Mouse (Mus musculus) heart, embryonic 14.5 days (tissue): ENCODE measurements around the gene Eif3k. TPM values are rescaled to one million over a fixed set of nuclear protein-coding genes. Genes with fewer than 3 reads are reported as not detected.

ENCODE experiments used
- ATAC-seq: fragments of 200-750 bp; cut with Nextera tagmentation; 2 replicates; pipeline ENCODE4 v1.8.0; 2017; ENCODE audit warnings: low read depth, moderate TSS enrichment; ENCODE audit not compliant: insufficient number of reproducible peaks, insufficient read depth, low FRiP score
- H3K27ac ChIP-seq, 2 experiments: fragments of 200-500 bp in 1 of 2; fragments of 300-500 bp in 1 of 2; sonication (generic) in 1 of 2; replicated peaks in 1 of 2; 2 replicates each; pipeline ENCODE4 v1.5.1; 2012 to 2014; ENCODE audit warnings: low read depth in 2 of 2, low read length in 2 of 2, control low read depth in 1 of 2, mild to moderate bottlenecking in 1 of 2, mixed read lengths in 1 of 2; ENCODE audit not compliant: control insufficient read depth in 1 of 2, insufficient read depth in 1 of 2
- H3K27me3 ChIP-seq: fragments of 300-500 bp; sonication (generic); 2 replicates; pipeline ENCODE4 v1.6.1; 2014; ENCODE audit warnings: mild to moderate bottlenecking, low read length, control low read depth; ENCODE audit not compliant: control insufficient read depth, insufficient read depth
- H3K36me3 ChIP-seq: fragments of 300-500 bp; sonication (generic); 2 replicates; pipeline ENCODE4 v1.6.1; 2014; ENCODE audit warnings: mild to moderate bottlenecking, control low read depth, low read length, mixed read lengths; ENCODE audit not compliant: control insufficient read depth, insufficient read depth
- H3K4me1 ChIP-seq, 2 experiments: fragments of 200-500 bp in 1 of 2; fragments of 300-500 bp in 1 of 2; sonication (generic) in 1 of 2; 2 replicates each; pipeline ENCODE4 v1.6.1; 2012 to 2014; ENCODE audit warnings: low read length in 2 of 2, control low read depth in 1 of 2, mixed read lengths in 1 of 2; ENCODE audit not compliant: control insufficient read depth in 2 of 2, insufficient read depth in 2 of 2
- H3K4me2 ChIP-seq: fragments of 300-500 bp; sonication (generic); 2 replicates; pipeline ENCODE4 v1.6.1; 2014; ENCODE audit warnings: mild to moderate bottlenecking, low read length
- H3K4me3 ChIP-seq, 2 experiments: fragments of 200-500 bp in 1 of 2; fragments of 300-500 bp in 1 of 2; sonication (generic) in 1 of 2; 2 replicates each; pipeline ENCODE4 v1.5.1; 2012 to 2014; ENCODE audit warnings: low read length in 2 of 2, mild to moderate bottlenecking in 2 of 2, control low read depth in 1 of 2, low read depth in 1 of 2, moderate library complexity in 1 of 2; ENCODE audit not compliant: control insufficient read depth in 1 of 2, insufficient read depth in 1 of 2
- H3K9ac ChIP-seq: fragments of 300-500 bp; sonication (generic); 2 replicates; pipeline ENCODE4 v1.6.1; 2014; ENCODE audit warnings: mild to moderate bottlenecking, low read length
- H3K9me3 ChIP-seq: fragments of 300-500 bp; sonication (generic); 2 replicates; pipeline ENCODE4 v1.6.1; 2016; ENCODE audit warnings: low read length, control low read depth; ENCODE audit not compliant: control insufficient read depth
- WGBS: fragments of 180-500 bp; shearing (Covaris S2); extraction: QIAGEN DNeasy Blood & Tissue Kit; methylation state at CpG from one replicate; pipeline ENCODE4 v1.1.7; 2014; 5-methylcytosine and 5-hydroxymethylcytosine counted together
- polyA plus RNA-seq: library from polyadenylated mRNA; unstranded; fragments of >200 nt; fragmentation: Nextera tagmentation; extraction: Ambion mirVana; gene quantifications from 2 replicates; pipeline ENCODE4 v1.2.1, GENCODE M21; 2014

Eif3k gene
- polyA plus RNA-seq, 1 experiment from 2014 or later = 319 TPM

GRCm38 (mm10) chr7:28965346-28965840, 16.3 kb downstream of the Eif3k start:
- Histone ChIP-seq H3K4me3 (no peak overlapping the region), H3K4me2 (no peak overlapping the region), H3K27ac (no peak overlapping the region), H3K36me3 (peaks cover 7% of the 10 kb centered on the region), H3K27me3 (no peaks in the 10 kb centered on the region), H3K4me1 (peaks cover 11 to 12% of the 10 kb centered on the region in 2 experiments; a peak in 3 of 4 replicates), H3K9me3 (no peaks in the 10 kb centered on the region), H3K9ac (no peak overlapping the region)
- 80% methylated on average over 5 of the region's 5 CpGs for WGBS
- ATAC-seq = no peak

DNA sequence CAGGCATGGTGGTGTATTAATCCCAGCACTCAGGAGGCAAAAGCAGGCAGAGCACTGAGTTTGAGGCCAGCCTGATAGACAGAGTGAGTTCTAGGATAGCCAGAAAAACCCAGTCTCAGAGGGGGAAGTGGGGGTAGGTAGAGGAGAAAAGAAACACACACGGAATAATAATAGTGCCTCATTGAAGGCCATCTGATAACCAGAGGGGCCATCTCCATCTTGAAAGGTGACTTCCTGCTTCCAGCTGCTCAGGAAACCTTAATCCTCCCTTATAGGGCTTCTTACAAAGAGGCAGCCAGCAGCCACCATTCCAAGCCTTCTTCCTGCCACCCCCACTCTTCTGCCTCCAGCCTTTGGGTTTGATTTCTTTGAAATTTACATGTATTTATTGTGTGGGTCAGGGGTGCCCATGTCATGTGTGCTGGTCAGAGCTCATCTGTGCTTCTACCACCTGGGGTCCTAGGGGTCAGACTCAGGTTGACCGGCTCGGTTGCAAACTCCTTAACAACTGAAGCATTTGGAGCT, 18.2 kb downstream of the Eif3k start:
- 67% methylated on average over 3 of the region's 3 CpGs for WGBS
- H3K9me3 ChIP-seq = no peaks in the 10 kb centered on the region
- peak overlapping the region; percentile 27 to 88; a peak in 3 of 4 replicates for H3K27ac ChIP-seq
- no peaks in the 10 kb centered on the region for H3K27me3 ChIP-seq
- no peak overlapping the region for H3K4me2 ChIP-seq
- no peak overlapping the region for H3K9ac ChIP-seq
- peaks cover 6% of the 10 kb centered on the region; the same call in 1 of the 2 replicates for H3K36me3 ChIP-seq
- H3K4me3 ChIP-seq = no peak overlapping the region
- ATAC-seq = no peak
- H3K4me1 ChIP-seq = peaks cover 4 to 18% of the 10 kb centered on the region in 2 experiments

DNA sequence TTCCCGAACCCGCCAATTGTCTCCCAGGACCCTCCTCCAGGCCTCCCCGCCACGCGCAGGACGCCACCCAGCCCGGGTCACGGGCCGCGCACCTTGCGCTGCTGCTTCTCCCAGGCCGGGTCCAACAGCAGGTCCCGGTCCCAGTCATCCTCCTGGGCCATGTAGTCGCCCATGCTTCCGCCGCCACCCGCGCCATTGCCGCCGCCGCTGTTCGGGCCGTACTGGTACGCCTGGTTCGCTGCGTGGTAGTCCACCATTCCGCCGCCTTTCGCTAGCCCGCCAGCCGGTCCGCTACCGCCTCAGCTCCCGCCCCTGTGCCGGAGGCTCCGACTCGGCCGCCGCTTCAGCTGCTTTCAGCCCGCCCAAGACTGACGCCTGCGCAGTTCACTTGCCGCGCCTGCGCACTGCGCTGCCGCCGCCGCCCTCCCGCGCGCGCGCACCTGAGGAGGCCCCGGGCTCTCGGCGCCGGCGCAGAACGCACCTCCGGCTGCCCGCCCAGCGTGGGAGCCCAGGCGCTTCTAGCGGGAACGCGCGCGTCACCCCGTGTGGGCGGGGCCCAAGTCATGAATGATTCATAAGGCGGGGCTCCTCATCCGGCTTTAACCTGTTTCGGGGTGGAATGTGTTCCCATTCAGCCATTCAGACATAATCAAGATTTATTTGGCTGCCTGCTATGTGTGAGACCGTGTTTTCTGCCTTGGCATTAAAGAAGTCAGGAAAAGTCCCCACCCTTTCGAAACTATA, 19.6 kb downstream of the Eif3k start, which contains the start of gene Actn4:
Gene Actn4 (minus strand): TSS at position 414 of the 744 bp plus-strand sequence.
- ATAC-seq = peak; percentile 86
- peaks cover 10% of the 10 kb centered on the region; the same call in 1 of the 2 replicates for H3K36me3 ChIP-seq
- peak within 1 kb of the TSS; percentile 88 to 89 for H3K27ac ChIP-seq
- WGBS = under 1% methylated on average over 75 of the region's 76 CpGs
- no peaks in the 10 kb centered on the region for H3K27me3 ChIP-seq
- H3K4me1 ChIP-seq = peaks cover 9 to 31% of the 10 kb centered on the region in 2 experiments
- peak within 1 kb of the TSS; percentile 96 to 100 for H3K4me3 ChIP-seq
- H3K9me3 ChIP-seq = no peaks in the 10 kb centered on the region
- peak within 1 kb of the TSS; percentile 99 for H3K9ac ChIP-seq
- H3K4me2 ChIP-seq = peak within 1 kb of the TSS; percentile 88

GRCm38 (mm10) chr7:28961584-28961926, 20.1 kb downstream of the Eif3k start:
- Histone ChIP-seq H3K36me3 (peaks cover 10% of the 10 kb centered on the region; the same call in 1 of the 2 replicates), H3K9me3 (no peaks in the 10 kb centered on the region), H3K27ac (peak overlapping the region; percentile 88 to 89), H3K27me3 (no peaks in the 10 kb centered on the region), H3K4me2 (peak overlapping the region; percentile 88), H3K9ac (peak overlapping the region; percentile 99), H3K4me3 (peak overlapping the region; percentile 96 to 100), H3K4me1 (peaks cover 7 to 37% of the 10 kb centered on the region in 2 experiments)
- 0% methylated on average over 7 of the region's 7 CpGs for WGBS
- no peak for ATAC-seq

DNA sequence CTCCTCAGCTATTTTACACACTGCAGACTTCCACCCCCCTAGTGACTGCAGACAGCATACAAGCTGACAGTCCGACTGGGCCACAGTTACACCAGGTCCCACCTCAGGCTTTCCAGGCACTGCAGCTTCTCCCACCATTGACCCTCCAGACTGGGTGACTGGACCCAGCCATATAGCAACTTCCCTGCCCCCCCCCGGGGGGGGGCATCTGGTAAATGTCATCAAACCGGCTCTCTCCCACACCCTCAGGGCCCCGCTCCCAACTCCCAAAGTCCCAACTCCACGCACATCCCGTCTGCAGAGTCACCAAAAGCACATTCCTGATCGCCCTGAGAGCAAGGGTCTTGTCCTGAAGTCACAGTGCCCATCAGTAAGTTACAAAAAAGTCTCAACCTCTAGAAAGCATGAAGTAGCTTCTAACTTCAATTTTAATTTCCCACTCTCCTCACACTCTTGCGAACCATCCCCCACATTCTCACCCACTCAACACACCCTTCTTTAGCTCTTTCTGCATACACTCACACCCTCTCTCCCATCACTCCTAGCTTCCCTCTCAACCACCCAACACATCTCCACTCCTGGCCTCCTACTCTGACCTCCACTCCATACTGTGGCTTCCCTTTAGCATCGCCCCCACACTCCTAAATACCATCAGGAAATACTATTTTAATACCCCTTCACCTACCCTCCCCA, 21.2 kb downstream of the Eif3k start:
- Histone ChIP-seq H3K9me3 (no peaks in the 10 kb centered on the region), H3K27me3 (no peaks in the 10 kb centered on the region), H3K36me3 (peaks cover 18% of the 10 kb centered on the region; the same call in 1 of the 2 replicates), H3K27ac (peak overlapping the region; percentile 88 to 89), H3K4me1 (peaks cover 10 to 47% of the 10 kb centered on the region in 2 experiments), H3K4me2 (peak overlapping the region; percentile 88), H3K9ac (peak overlapping the region; percentile 99), H3K4me3 (peak overlapping the region; percentile 96 to 100)
- WGBS = 2% methylated on average over 9 of the region's 9 CpGs
- ATAC-seq = no peak

- WGBS = 5% methylated on average over 6 of the region's 6 CpGs
- H3K4me1 ChIP-seq = peaks cover 13 to 57% of the 10 kb centered on the region in 2 experiments
- peaks cover 23% of the 10 kb centered on the region for H3K36me3 ChIP-seq
- H3K4me3 ChIP-seq = peak overlapping the region; percentile 96 to 100
- peak overlapping the region; percentile 99 for H3K9ac ChIP-seq
- no peaks in the 10 kb centered on the region for H3K27me3 ChIP-seq
- no peak for ATAC-seq
- peak overlapping the region; percentile 88 to 89 for H3K27ac ChIP-seq
- H3K9me3 ChIP-seq = no peaks in the 10 kb centered on the region
- H3K4me2 ChIP-seq = peak overlapping the region; percentile 88
Observed at GRCm38 (mm10) chr7:28959505-28960045, 22.1 kb downstream of the Eif3k start.

- peaks cover 16 to 63% of the 10 kb centered on the region in 2 experiments for H3K4me1 ChIP-seq
- peak overlapping the region in 1 of 2 experiments; percentile 88; a peak in 2 of 4 replicates for H3K27ac ChIP-seq
- peak overlapping the region in 1 of 2 experiments; percentile 100; a peak in 2 of 4 replicates for H3K4me3 ChIP-seq
- WGBS = 45% methylated on average over 1 of the region's 1 CpGs
- no peak for ATAC-seq
- peak overlapping the region; percentile 88 for H3K4me2 ChIP-seq
- peak overlapping the region; percentile 99 for H3K9ac ChIP-seq
- no peaks in the 10 kb centered on the region for H3K9me3 ChIP-seq
- H3K36me3 ChIP-seq = peaks cover 23% of the 10 kb centered on the region
- H3K27me3 ChIP-seq = no peaks in the 10 kb centered on the region
Observed at GRCm38 (mm10) chr7:28958770-28959169, 22.9 kb downstream of the Eif3k start.
